Mouse (Mus musculus) limb, embryonic 13.5 days (tissue): Measurements from ENCODE around the gene Tnfsf9. TPM values are rescaled to one million over a fixed set of nuclear protein-coding genes. Genes with fewer than 3 reads are reported as not detected.

ENCODE experiments used
- ATAC-seq: fragments of 200-750 bp; cut with Nextera tagmentation; 2 replicates; pipeline ENCODE4 v1.8.0; 2017; ENCODE audit warnings: low read depth, moderate number of reproducible peaks, moderate TSS enrichment; ENCODE audit not compliant: low FRiP score
- H3K27ac ChIP-seq: fragments of 300-500 bp; sonication (generic); 2 replicates; pipeline ENCODE4 v1.5.1; 2015; ENCODE audit warnings: inconsistent platforms, mild to moderate bottlenecking, moderate library complexity
- H3K27me3 ChIP-seq: fragments of 300-500 bp; sonication (generic); 2 replicates; pipeline ENCODE4 v1.6.1; 2015; ENCODE audit warnings: mild to moderate bottlenecking, inconsistent platforms
- H3K36me3 ChIP-seq: fragments of 300-500 bp; sonication (generic); 2 replicates; pipeline ENCODE4 v1.6.1; 2015; ENCODE audit warnings: inconsistent platforms, mild to moderate bottlenecking, moderate library complexity
- H3K4me1 ChIP-seq: fragments of 300-500 bp; sonication (generic); 2 replicates; pipeline ENCODE4 v1.6.1; 2015; ENCODE audit warnings: inconsistent platforms
- H3K4me2 ChIP-seq: fragments of 300-500 bp; sonication (generic); replicated peaks from 2 replicates; pipeline ENCODE4 v1.6.1; 2015; ENCODE audit warnings: inconsistent platforms, mild to moderate bottlenecking, moderate library complexity
- H3K4me3 ChIP-seq: fragments of 300-500 bp; sonication (generic); 2 replicates; pipeline ENCODE4 v1.5.1; 2015; ENCODE audit warnings: moderate library complexity, mild to moderate bottlenecking, inconsistent platforms
- H3K9ac ChIP-seq: fragments of 300-500 bp; sonication (generic); 2 replicates; pipeline ENCODE4 v1.6.1; 2015; ENCODE audit warnings: mild to moderate bottlenecking, inconsistent platforms
- H3K9me3 ChIP-seq: fragments of 300-500 bp; sonication (generic); 2 replicates; pipeline ENCODE4 v1.6.1; 2016; ENCODE audit warnings: inconsistent platforms
- WGBS: fragments of 180-500 bp; shearing (Covaris S2); methylation state at CpG from one replicate; pipeline ENCODE4 v1.1.7; 2015; 5-methylcytosine and 5-hydroxymethylcytosine counted together
- polyA plus RNA-seq: library from polyadenylated mRNA; unstranded; fragments of >200 nt; fragmentation: Nextera tagmentation; extraction: Ambion mirVana; gene quantifications from 2 replicates; pipeline ENCODE4 v1.2.1, GENCODE M21; 2015

Gene Tnfsf9
- polyA plus RNA-seq, 1 experiment from 2014 or later, result 9.2 TPM

DNA sequence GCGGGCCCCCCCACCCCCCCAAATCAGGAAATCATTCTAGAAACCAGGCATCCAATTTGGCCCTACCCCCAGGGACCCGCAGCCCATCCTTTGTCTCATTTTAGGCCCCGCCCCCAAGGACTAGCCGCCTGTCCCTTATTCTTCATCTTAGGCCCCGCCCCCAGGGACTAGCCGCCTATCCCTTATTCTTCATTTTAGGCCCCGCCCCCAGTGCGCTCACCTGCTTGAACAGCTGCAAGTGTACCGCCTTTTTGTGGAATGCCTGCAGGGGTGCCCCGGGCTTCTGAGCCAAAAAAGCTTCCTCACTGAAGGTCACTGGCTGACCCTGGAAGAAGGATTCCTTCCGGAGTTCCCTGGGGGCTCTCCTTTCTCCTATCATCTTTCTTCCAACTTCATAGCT, 34.4 kb upstream of the Tnfsf9 start:
- no peaks in the 10 kb centered on the region for H3K36me3 ChIP-seq
- H3K4me3 ChIP-seq, result no peak overlapping the region
- H3K9me3 ChIP-seq, result no peaks in the 10 kb centered on the region
- no peak overlapping the region for H3K27ac ChIP-seq
- H3K4me2 ChIP-seq, result no peak overlapping the region
- no peaks in the 10 kb centered on the region for H3K4me1 ChIP-seq
- 7% methylated on average over 11 of the region's 11 CpGs for WGBS
- H3K27me3 ChIP-seq, result peaks cover 57% of the 10 kb centered on the region
- ATAC-seq, result no peak
- H3K9ac ChIP-seq, result no peak overlapping the region

DNA sequence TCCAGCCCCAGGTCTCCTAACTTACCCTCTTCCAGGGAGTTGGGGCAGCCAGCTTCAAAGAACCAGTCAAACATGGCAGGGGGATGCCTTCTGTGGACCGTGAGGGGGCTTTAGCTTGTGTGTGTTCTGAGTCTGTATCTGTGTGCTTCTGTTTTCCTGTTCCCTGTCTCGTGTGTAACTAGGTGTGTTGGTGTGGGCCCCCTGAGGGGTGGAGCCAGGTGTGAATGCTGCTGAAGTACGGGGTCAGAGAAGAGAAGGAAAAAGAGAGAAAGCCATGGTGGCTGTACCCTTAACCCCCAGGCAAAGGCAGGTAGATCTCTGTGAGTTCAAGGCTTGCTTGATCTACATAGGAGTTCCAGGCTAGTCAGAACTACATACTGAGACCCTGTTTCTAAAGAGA, 28.2 kb upstream of the Tnfsf9 start:
- no peak for ATAC-seq
- WGBS, result 49% methylated on average over 3 of the region's 3 CpGs

DNA sequence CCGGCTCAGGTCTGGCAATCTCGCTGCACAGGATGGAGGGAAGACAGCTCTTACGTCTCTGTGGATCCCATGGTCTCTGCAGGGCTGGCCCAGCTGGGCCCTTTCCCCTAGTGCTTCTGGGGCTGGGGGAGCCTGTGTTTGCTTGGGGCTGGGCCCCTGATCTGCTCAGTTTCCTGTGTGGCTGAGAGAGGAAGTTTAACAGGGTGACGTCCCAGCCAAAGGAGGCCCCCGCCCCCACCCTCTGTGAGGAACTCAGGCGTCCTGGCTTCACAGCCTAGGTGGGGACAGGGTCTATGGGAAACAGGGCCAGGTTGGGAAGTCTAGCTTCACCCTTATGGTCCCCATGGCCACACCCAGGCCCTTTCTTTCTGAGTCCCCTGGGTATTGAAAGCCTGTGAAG, 26.8 kb upstream of the Tnfsf9 start, which contains the start of gene Dennd1c:
Gene Dennd1c, minus strand, starts transcription at position 179 of the 400 bp plus-strand sequence.
- Histone ChIP-seq H3K27ac (no peak within 1 kb of the TSS), H3K4me2 (no peak within 1 kb of the TSS), H3K36me3 (no peaks in the 10 kb centered on the region), H3K4me1 (peaks cover 7% of the 10 kb centered on the region; the same call in 1 of the 2 replicates), H3K4me3 (no peak within 1 kb of the TSS), H3K9me3 (no peaks in the 10 kb centered on the region), H3K9ac (no peak within 1 kb of the TSS), H3K27me3 (peaks cover 4% of the 10 kb centered on the region; the same call in 1 of the 2 replicates)
- WGBS, result 37% methylated on average over 6 of the region's 6 CpGs
- no peak for ATAC-seq

More for the DNA sequence above, 28.2 kb upstream of the Tnfsf9 start:
- peaks cover 7% of the 10 kb centered on the region; the same call in 1 of the 2 replicates for H3K27me3 ChIP-seq
- no peaks in the 10 kb centered on the region for H3K9me3 ChIP-seq
- H3K27ac ChIP-seq, result no peak overlapping the region
- no peak overlapping the region for H3K9ac ChIP-seq
- no peaks in the 10 kb centered on the region for H3K36me3 ChIP-seq
- peaks cover 7% of the 10 kb centered on the region; the same call in 1 of the 2 replicates for H3K4me1 ChIP-seq
- H3K4me2 ChIP-seq, result no peak overlapping the region
- H3K4me3 ChIP-seq, result no peak overlapping the region

DNA sequence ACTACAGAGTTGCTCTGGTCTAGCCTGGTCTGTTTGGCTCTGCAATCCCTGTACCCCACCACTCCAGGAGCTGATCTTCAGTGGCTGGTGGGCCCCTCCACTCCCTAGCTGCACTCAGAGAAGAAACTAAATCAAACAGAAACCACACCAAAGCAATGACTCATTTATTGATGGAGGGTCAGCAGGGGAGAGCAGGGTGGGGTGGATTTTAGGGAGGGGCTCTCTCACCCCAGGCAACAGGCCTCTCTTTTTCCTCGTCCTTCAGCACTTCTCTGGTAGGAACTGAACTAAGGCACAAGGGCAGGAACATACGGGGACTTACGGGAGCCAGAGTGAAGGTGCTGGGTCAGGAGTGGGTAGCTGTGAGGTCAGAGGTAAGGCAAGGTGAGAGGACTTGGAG, 25.2 kb upstream of the Tnfsf9 start:
- 66% methylated on average over 3 of the region's 3 CpGs for WGBS
- ATAC-seq, result no peak
- Histone ChIP-seq H3K27ac (no peak overlapping the region), H3K9me3 (no peaks in the 10 kb centered on the region), H3K9ac (no peak overlapping the region), H3K4me1 (peaks cover 7% of the 10 kb centered on the region; the same call in 1 of the 2 replicates), H3K4me3 (no peak overlapping the region), H3K27me3 (no peaks in the 10 kb centered on the region), H3K36me3 (no peaks in the 10 kb centered on the region), H3K4me2 (no peak overlapping the region)

DNA sequence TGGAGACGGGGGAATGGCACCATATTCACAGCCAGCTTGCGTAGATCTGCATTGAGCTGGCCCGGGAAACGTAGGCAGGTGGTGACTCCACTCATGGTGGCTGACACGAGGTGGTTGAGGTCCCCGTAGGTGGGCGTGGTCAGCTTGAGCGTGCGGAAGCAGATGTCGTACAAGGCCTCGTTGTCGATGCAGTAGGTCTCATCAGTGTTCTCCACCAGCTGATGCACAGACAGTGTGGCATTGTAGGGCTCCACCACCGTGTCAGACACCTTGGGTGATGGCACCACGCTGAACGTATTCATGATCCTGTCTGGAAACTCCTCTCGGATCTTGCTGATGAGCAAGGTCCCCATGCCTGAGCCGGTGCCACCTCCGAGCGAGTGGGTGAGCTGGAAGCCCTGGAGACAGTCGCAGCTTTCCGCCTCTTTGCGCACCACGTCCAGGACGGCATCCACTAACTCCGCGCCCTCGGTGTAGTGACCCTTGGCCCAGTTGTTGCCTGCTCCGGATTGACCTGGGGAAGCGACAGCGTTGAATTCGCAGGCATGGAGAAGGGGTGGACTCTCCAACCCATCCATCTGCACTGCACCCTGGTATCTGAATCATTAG, 23.8 kb upstream of the Tnfsf9 start:
- 91% methylated on average over 31 of the region's 31 CpGs for WGBS
- Histone ChIP-seq H3K4me2 (no peak overlapping the region), H3K27ac (no peak overlapping the region), H3K4me1 (peaks cover 7% of the 10 kb centered on the region; the same call in 1 of the 2 replicates), H3K9ac (no peak overlapping the region), H3K27me3 (peaks cover 7% of the 10 kb centered on the region), H3K4me3 (no peak overlapping the region), H3K9me3 (no peaks in the 10 kb centered on the region), H3K36me3 (no peaks in the 10 kb centered on the region)
- no peak for ATAC-seq

DNA sequence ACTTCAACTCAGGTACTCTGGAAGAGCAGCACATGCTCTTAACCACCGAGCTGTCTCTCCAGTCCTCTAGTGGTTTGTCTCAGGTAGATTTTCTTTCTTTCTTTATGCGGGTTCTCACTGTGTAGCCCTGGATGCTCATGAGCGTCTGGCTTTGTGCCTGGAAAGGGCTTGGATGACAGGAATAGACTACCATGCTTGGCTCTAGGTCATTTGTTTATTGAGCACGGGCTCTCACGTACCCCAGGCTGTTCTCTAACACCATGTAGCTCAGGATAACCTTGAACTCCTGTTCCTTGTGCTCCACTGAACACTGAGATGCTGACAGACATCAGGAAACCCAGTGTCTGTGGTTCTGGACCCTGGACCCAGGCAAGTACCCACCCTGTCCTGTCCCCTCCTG, 22.6 kb upstream of the Tnfsf9 start:
- Histone ChIP-seq H3K9ac (no peak overlapping the region), H3K4me3 (no peak overlapping the region), H3K4me2 (no peak overlapping the region), H3K27ac (no peak overlapping the region), H3K36me3 (no peaks in the 10 kb centered on the region), H3K4me1 (peaks cover 14% of the 10 kb centered on the region), H3K27me3 (peaks cover 17% of the 10 kb centered on the region), H3K9me3 (no peaks in the 10 kb centered on the region)
- 86% methylated on average over 5 of the region's 5 CpGs for WGBS
- no peak for ATAC-seq

DNA sequence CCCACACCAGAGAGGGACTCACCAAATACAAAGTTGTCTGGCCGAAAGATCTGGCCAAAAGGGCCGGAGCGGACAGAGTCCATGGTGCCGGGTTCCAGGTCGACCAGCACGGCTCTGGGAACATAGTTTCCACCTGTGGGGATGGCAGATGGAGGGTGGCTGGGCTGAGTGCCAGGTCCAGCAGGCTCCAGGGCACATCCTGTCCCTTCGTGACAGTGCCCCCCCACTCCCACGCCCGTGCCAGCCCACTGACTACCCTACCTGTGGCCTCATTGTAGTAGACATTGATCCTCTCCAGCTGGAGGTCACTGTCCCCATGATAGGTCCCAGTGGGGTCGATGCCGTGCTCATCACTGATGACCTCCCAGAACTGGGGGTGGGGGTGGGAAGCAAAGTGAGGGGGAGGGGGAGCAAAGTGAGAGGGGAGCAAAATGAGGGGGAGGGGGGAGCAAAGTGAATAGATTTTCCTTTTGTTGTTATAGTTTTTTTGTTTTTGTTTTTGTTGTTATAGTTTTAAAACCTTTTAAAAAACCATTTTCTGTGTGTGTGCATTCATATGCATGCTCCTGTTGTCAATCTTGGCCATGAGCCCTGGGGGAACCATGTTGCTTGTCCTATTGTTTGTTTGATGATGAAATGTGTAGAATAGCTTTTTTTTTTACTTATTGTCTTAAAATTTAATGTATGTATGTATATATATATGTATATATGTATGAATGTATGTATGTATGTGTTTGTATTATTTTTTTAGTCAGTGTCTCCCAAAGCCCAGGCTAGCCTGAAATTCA, 19.0 kb upstream of the Tnfsf9 start:
- Histone ChIP-seq H3K27me3 (peaks cover 50% of the 10 kb centered on the region), H3K4me1 (peaks cover 6% of the 10 kb centered on the region), H3K9me3 (no peaks in the 10 kb centered on the region), H3K27ac (no peak overlapping the region), H3K36me3 (no peaks in the 10 kb centered on the region), H3K4me3 (no peak overlapping the region), H3K4me2 (no peak overlapping the region), H3K9ac (no peak overlapping the region)
- 88% methylated on average over 11 of the region's 11 CpGs for WGBS
- no peak for ATAC-seq

DNA sequence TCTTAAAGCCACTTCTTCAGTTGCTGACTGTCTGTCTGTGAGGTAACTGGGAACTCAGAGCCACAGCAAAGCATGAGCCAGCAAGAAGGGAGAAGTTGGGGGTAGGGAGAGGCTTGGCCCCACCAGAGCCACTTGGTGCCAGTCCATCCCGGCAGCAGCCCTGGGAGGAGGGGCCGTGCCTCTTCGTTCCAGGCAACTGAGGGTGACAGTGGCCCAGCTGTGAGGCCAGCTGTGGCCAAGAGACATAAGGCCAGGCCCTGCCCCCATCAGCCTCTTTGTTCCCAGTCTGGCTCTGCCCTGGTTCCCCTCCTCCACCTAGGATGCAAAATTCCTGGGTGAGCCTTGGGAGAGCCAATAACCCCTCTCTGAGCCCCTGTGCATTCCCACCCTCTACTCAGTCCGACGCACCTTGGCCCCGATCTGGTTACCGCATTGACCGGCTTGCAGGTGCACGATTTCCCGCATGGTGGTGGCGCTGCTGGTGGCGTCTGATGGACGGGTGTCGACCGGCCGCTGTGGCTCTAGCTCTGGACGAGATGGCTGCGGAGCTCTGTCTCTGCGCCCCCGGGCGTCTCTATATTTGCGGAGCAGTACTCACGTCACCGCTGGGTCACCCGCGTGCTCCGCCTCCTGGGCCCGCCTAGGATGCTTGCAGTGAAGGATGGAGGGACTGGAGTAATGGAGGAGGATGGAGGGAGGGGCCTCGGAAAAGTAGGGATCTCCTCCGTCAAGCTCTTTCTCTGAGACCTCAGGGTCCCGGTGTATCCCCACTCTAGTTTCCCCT, 17.9 kb upstream of the Tnfsf9 start, which contains the start of gene Tubb4a:
Gene Tubb4a, minus strand, starts transcription at position 734 of the 784 bp plus-strand sequence.
- peaks cover 50% of the 10 kb centered on the region for H3K27me3 ChIP-seq
- no peaks in the 10 kb centered on the region for H3K9me3 ChIP-seq
- peak within 1 kb of the TSS; percentile 62 for H3K4me2 ChIP-seq
- H3K4me1 ChIP-seq, result peaks cover 6% of the 10 kb centered on the region
- H3K27ac ChIP-seq, result no peak within 1 kb of the TSS
- H3K9ac ChIP-seq, result peak within 1 kb of the TSS; percentile 60
- H3K36me3 ChIP-seq, result no peaks in the 10 kb centered on the region
- peak; percentile 71 for ATAC-seq
- H3K4me3 ChIP-seq, result peak within 1 kb of the TSS; percentile 42
- 2% methylated on average over 31 of the region's 31 CpGs for WGBS

DNA sequence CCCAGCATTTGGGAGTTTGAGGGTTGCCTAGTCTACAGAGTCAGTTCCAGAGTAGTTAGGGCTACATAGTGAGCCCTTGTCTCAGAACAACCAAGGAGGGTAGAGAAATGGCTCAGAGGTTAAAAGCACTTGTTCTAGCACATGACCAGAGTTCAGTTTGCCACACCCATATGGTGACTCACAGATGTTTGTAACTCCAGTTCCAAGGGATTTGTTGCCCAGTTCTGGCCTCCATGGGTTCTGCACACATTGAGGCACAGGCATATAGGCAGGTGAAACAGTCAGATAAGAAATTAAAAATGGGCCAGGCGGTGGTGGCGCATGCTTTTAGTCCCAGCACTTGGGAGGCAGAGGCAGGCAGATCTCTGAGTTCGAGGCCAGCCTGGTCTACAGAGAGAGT, 10.9 kb upstream of the Tnfsf9 start:
- Histone ChIP-seq H3K4me3 (no peak overlapping the region), H3K9me3 (no peaks in the 10 kb centered on the region), H3K9ac (no peak overlapping the region), H3K27ac (no peak overlapping the region), H3K27me3 (peaks cover 26% of the 10 kb centered on the region), H3K4me1 (peaks cover 9% of the 10 kb centered on the region; the same call in 1 of the 2 replicates), H3K4me2 (no peak overlapping the region), H3K36me3 (no peaks in the 10 kb centered on the region)
- ATAC-seq, result no peak
- 92% methylated on average over 3 of the region's 3 CpGs for WGBS

DNA sequence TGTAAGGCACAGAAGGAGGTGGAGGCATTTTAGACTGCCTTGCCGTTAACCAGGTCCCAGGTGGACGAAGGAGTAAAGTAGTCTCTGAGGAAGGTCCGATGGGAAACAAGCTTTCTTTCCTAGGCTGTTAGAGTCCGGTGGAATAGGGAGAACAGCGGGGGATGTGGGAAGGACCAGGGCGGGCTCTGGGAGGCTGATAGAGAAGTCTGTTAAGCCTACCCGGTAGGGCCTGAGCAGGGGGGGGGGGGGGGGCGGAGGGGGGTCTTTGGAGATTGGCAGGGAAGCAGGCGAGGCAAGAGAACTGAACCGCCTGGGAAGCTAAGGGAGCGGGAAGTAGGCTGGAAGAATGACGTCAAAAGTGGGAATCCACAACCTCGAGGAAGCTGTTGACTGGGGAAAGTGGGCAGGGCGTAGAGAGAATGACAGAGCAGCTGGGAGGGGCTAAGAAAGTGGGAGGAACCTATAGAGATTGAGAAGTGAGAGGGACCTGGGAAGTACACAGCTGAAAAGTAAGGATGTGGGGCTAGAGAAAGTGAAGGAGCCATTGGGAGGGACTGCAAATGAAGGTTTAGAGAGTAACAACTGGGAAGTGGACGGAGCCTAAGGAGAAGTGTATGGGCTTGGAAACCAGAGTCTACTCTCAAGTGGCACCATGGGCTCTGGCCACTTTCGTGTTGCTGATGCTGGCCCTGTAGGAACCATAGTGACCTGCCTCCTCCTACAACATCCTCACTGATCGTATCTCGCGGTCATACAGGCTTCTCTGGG, 9.1 kb upstream of the Tnfsf9 start:
- H3K4me2 ChIP-seq, result peak overlapping the region; percentile 56
- H3K4me3 ChIP-seq, result peak overlapping the region; percentile 26
- H3K9ac ChIP-seq, result no peak overlapping the region; the same call in 1 of the 2 replicates
- H3K27me3 ChIP-seq, result peaks cover 11% of the 10 kb centered on the region
- ATAC-seq, result peak; percentile 90
- H3K9me3 ChIP-seq, result no peaks in the 10 kb centered on the region
- H3K27ac ChIP-seq, result no peak overlapping the region
- H3K36me3 ChIP-seq, result no peaks in the 10 kb centered on the region
- peaks cover 9% of the 10 kb centered on the region; the same call in 1 of the 2 replicates for H3K4me1 ChIP-seq
- under 1% methylated on average over 17 of the region's 19 CpGs for WGBS

DNA sequence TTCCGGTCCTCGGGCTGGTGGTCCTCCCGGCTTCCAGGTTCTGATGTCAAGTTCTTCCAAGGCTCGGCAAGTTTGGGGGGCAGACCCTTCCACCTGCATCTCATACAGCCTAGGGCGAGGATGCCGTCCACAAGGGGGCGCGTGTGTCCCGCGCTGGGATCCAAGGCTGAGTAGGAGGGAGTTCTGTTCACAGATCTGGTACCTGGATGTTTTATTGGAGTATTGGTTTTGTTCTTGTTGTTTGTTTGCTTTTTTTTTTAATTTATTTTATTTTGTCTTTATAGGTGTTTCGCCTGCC, 8.6 kb upstream of the Tnfsf9 start:
- Histone ChIP-seq H3K27ac (no peak overlapping the region), H3K4me1 (peaks cover 9% of the 10 kb centered on the region; the same call in 1 of the 2 replicates), H3K9me3 (no peaks in the 10 kb centered on the region), H3K4me2 (peak overlapping the region; percentile 56), H3K27me3 (peaks cover 11% of the 10 kb centered on the region), H3K9ac (no peak overlapping the region; the same call in 1 of the 2 replicates), H3K4me3 (peak overlapping the region; percentile 26), H3K36me3 (no peaks in the 10 kb centered on the region)
- under 1% methylated on average over 11 of the region's 11 CpGs for WGBS
- peak; percentile 83 for ATAC-seq
